Mouse (Mus musculus): ENCODE measurements around the gene Eif3i. TPM values are rescaled to one million over a fixed set of nuclear protein-coding genes. Genes with fewer than 3 reads are reported as not detected.
A peak's percentile ranks its signal among the peaks of the same experiment; 100 is the strongest.

The Eif3i gene
- total and polyA plus RNA-seq, 2 experiments from 2014 or later = 233 to 401 TPM

DNA sequence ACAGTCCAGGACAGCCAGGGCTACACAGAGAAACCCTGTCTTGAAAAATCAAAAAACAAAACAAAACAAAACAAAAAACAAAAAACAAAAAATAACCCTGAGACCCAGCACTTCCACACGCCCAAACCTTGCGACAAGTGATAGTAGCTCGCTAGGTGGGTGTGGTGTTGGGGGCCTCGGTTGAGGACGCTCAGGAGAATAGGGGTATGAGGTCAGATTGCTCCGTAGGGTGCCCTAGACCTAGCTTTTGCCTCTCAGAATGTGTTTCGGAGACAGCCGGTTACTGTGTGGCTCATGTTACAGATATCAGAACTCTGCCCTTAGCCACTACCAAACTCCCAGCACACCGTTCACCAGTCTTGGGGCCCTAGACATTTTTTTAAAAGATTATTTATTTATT lies 14.7 kb downstream of the Eif3i start:
- H3K4me2 ChIP-seq (ENCODE audit: low read depth, low read length) = no peak overlapping the region
- WGBS = 88% methylated on average over 9 of the region's 9 CpGs

GRCm38 (mm10) chr4:129584884-129585608 lies 15.4 kb downstream of the Eif3i start:
- Histone ChIP-seq H3K4me1 (ENCODE audit: insufficient read depth, low read length) (no peaks in the 10 kb centered on the region), H3K4me3 (ENCODE audit: low read length) (peak overlapping the region; percentile 36), H3K27ac (peak overlapping the region; percentile 54), H3K9ac (replicated peaks; ENCODE audit: low read length) (peak overlapping the region; percentile 35; the same call in 1 of the 2 replicates), H3K27me3 (ENCODE audit: insufficient read depth, low read length) (no peaks in the 10 kb centered on the region), H3K4me2 (ENCODE audit: low read depth, low read length) (peak overlapping the region; percentile 60), H3K36me3 (ENCODE audit: insufficient read depth, low read length) (no peaks in the 10 kb centered on the region), H3K9me3 (ENCODE audit: low read length) (no peaks in the 10 kb centered on the region)
- DNase-seq (ENCODE audit: low spot score) (peak; percentile 82), ATAC-seq (peak; percentile 79)
- 2% methylated on average over 36 of the region's 36 CpGs for WGBS
- TF ChIP-seq CTCF (IDR thresholded peaks at IDR 0.05; ENCODE audit: low read depth) = peak; percentile 66

More for the DNA sequence above, 14.7 kb downstream of the Eif3i start:
- no peak for DNase-seq (ENCODE audit: low spot score)
- H3K36me3 ChIP-seq (ENCODE audit: insufficient read depth, low read length) = peaks cover under 1% of the 10 kb centered on the region; the same call in 1 of the 2 replicates
- ATAC-seq = no peak
- H3K27ac ChIP-seq = no peak overlapping the region
- no peaks in the 10 kb centered on the region for H3K27me3 ChIP-seq (ENCODE audit: insufficient read depth, low read length)
- no peak overlapping the region for H3K9ac ChIP-seq (replicated peaks; ENCODE audit: low read length)
- 0 out of 2 replicates have a peak overlapping the region, but pooled peaks have one; percentile 36 for H3K4me3 ChIP-seq (ENCODE audit: low read length)
- H3K4me1 ChIP-seq (ENCODE audit: insufficient read depth, low read length) = no peaks in the 10 kb centered on the region
- TF ChIP-seq CTCF (IDR thresholded peaks at IDR 0.05; ENCODE audit: low read depth) = no peak
- H3K9me3 ChIP-seq (ENCODE audit: low read length) = no peaks in the 10 kb centered on the region

GRCm38 (mm10) chr4:129584370-129584769 lies 16.1 kb downstream of the Eif3i start:
- Histone ChIP-seq H3K4me2 (ENCODE audit: low read depth, low read length) (peak overlapping the region; percentile 60), H3K4me3 (ENCODE audit: low read length) (peak overlapping the region; percentile 36; the same call in 1 of the 2 replicates), H3K9me3 (ENCODE audit: low read length) (no peaks in the 10 kb centered on the region)

GRCm38 (mm10) chr4:129582251-129582650 lies 18.2 kb downstream of the Eif3i start:
- 88% methylated on average over 1 of the region's 1 CpGs for WGBS
- no peak for DNase-seq (ENCODE audit: low spot score)
- no peak for TF ChIP-seq CTCF (IDR thresholded peaks at IDR 0.05; ENCODE audit: low read depth)

More at GRCm38 (mm10) chr4:129584370-129584769, 16.1 kb downstream of the Eif3i start:
- ATAC-seq = no peak
- TF ChIP-seq CTCF (IDR thresholded peaks at IDR 0.05; ENCODE audit: low read depth) = no peak
- Histone ChIP-seq H3K36me3 (ENCODE audit: insufficient read depth, low read length) (no peaks in the 10 kb centered on the region), H3K27me3 (ENCODE audit: insufficient read depth, low read length) (no peaks in the 10 kb centered on the region), H3K9ac (replicated peaks; ENCODE audit: low read length) (no peak overlapping the region), H3K27ac (peak overlapping the region; percentile 54; the same call in 1 of the 2 replicates), H3K4me1 (ENCODE audit: insufficient read depth, low read length) (no peaks in the 10 kb centered on the region)
- DNase-seq (ENCODE audit: low spot score) = no peak
- WGBS = 71% methylated on average over 1 of the region's 1 CpGs

DNA sequence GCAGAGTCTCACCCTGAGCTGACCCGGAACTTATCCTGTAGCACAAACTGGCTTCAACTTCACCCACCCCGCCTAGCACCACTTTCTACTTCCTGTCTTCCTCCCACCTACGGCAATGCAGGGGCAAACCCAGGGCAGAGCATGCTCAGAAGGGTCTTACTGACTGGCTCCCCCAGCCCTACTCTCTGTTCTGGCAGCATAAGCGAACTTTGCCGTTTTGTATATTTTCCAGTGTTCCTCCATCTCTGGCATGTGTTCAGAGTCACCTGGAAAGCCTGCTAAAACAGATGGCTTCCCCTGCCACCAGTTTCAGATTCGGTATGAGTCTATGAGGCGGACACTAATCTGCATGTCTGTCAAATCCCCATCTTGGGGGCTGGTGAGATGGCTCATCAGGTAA lies 20.1 kb downstream of the Eif3i start:
- TF ChIP-seq CTCF (IDR thresholded peaks at IDR 0.05; ENCODE audit: low read depth) = no peak
- 66% methylated on average over 7 of the region's 7 CpGs for WGBS
- H3K9ac ChIP-seq (replicated peaks; ENCODE audit: low read length) = no peak overlapping the region
- no peak overlapping the region for H3K4me3 ChIP-seq (ENCODE audit: low read length)
- H3K36me3 ChIP-seq (ENCODE audit: insufficient read depth, low read length) = no peaks in the 10 kb centered on the region
- H3K27me3 ChIP-seq (ENCODE audit: insufficient read depth, low read length) = no peaks in the 10 kb centered on the region
- peak; percentile 29 for DNase-seq (ENCODE audit: low spot score)
- H3K4me1 ChIP-seq (ENCODE audit: insufficient read depth, low read length) = no peaks in the 10 kb centered on the region; the same call in 1 of the 2 replicates
- H3K4me2 ChIP-seq (ENCODE audit: low read depth, low read length) = no peak overlapping the region
- H3K9me3 ChIP-seq (ENCODE audit: low read length) = no peaks in the 10 kb centered on the region
- no peak overlapping the region; the same call in 1 of the 2 replicates for H3K27ac ChIP-seq
- ATAC-seq = no peak

More at GRCm38 (mm10) chr4:129582251-129582650, 18.2 kb downstream of the Eif3i start:
- H3K27ac ChIP-seq = no peak overlapping the region
- no peak for ATAC-seq
- H3K4me3 ChIP-seq (ENCODE audit: low read length) = no peak overlapping the region
- no peaks in the 10 kb centered on the region for H3K36me3 ChIP-seq (ENCODE audit: insufficient read depth, low read length)
- H3K9ac ChIP-seq (replicated peaks; ENCODE audit: low read length) = no peak overlapping the region
- no peaks in the 10 kb centered on the region; the same call in 1 of the 2 replicates for H3K4me1 ChIP-seq (ENCODE audit: insufficient read depth, low read length)
- H3K4me2 ChIP-seq (ENCODE audit: low read depth, low read length) = no peak overlapping the region
- no peaks in the 10 kb centered on the region for H3K9me3 ChIP-seq (ENCODE audit: low read length)
- no peaks in the 10 kb centered on the region for H3K27me3 ChIP-seq (ENCODE audit: insufficient read depth, low read length)

DNA sequence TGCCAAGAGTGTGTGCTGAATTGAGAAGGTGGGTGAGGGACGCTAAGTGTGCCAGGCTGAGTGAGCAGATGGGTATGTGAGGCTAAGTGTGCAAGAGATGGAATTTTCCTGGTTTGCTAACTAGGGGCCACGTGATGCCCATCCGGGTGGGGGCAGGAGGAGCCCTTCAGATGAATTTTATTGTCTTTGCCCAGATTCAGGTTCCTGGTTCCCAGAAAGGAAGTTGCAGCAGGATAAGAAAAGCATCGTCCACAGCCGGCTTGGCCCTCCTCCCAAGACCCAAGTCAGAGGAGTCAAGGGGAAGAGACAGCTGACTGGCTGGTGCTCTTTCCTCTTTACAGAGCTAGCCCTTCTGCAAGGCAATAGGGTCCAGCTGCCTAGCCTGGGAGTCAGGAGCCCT lies 22.0 kb downstream of the Eif3i start, which contains the start of gene Fam167b:
TSS of gene Fam167b (minus strand) at position 84 of the 400 bp plus-strand sequence.
- Histone ChIP-seq H3K4me3 (ENCODE audit: low read length) (no peak within 1 kb of the TSS), H3K4me1 (ENCODE audit: insufficient read depth, low read length) (no peaks in the 10 kb centered on the region; the same call in 1 of the 2 replicates), H3K9me3 (ENCODE audit: low read length) (no peaks in the 10 kb centered on the region), H3K27ac (no peak within 1 kb of the TSS), H3K4me2 (ENCODE audit: low read depth, low read length) (peak within 1 kb of the TSS; percentile 36), H3K27me3 (ENCODE audit: insufficient read depth, low read length) (no peaks in the 10 kb centered on the region), H3K36me3 (ENCODE audit: insufficient read depth, low read length) (no peaks in the 10 kb centered on the region), H3K9ac (replicated peaks; ENCODE audit: low read length) (no peak within 1 kb of the TSS)
- no peak for DNase-seq (ENCODE audit: low spot score)
- ATAC-seq = no peak
- TF ChIP-seq CTCF (IDR thresholded peaks at IDR 0.05; ENCODE audit: low read depth) = no peak
- whole genome bisulfite sequencing = 88% methylated on average over 5 of the region's 5 CpGs

DNA sequence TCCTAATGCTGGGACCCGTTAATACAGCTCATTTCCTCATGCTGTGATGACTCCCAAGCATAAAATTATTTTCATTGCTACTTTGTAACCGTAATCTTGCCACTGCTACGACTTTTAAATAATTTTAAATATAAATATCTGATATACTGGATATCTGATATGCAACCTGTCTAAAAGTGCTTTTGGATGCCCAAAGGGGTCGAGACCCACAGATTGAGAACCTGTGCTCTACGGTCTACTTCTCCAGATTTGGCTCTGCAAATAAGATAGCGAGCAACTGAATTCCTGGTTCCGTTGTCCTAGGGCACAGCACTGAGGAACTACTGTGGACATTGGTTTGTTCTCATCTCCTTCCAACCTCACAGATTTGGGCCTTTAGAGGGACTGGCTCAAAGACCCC lies 22.8 kb downstream of the Eif3i start:
- no peak overlapping the region for H3K4me3 ChIP-seq (ENCODE audit: low read length)
- no peak overlapping the region for H3K9ac ChIP-seq (replicated peaks; ENCODE audit: low read length)
- ATAC-seq (no peak), DNase-seq (ENCODE audit: low spot score) (no peak)
- TF ChIP-seq CTCF (IDR thresholded peaks at IDR 0.05; ENCODE audit: low read depth) = no peak
- no peak overlapping the region for H3K27ac ChIP-seq
- H3K4me1 ChIP-seq (ENCODE audit: insufficient read depth, low read length) = no peaks in the 10 kb centered on the region; the same call in 1 of the 2 replicates
- 82% methylated on average over 7 of the region's 7 CpGs for WGBS
- no peaks in the 10 kb centered on the region for H3K36me3 ChIP-seq (ENCODE audit: insufficient read depth, low read length)
- no peak overlapping the region for H3K4me2 ChIP-seq (ENCODE audit: low read depth, low read length)
- no peaks in the 10 kb centered on the region for H3K27me3 ChIP-seq (ENCODE audit: insufficient read depth, low read length)
- no peaks in the 10 kb centered on the region for H3K9me3 ChIP-seq (ENCODE audit: low read length)

Measured in hindbrain, postnatal 0 days (tissue).